Mouse (Mus musculus) hindbrain, embryonic 12.5 days (tissue): ENCODE measurements at regions not wholly inside any gene's neighbourhood (a gene's known extent, or its start where the extent isn't known, plus 50 kb on each side); places are given as distances from the start of the nearest gene placed in this dataset.

Experiments
- ATAC-seq: fragments of 200-750 bp; cut with Nextera tagmentation; 2 replicates; pipeline ENCODE4 v1.8.0; 2017; ENCODE audit warnings: moderate TSS enrichment; ENCODE audit not compliant: low FRiP score
- H3K27ac ChIP-seq: fragments of 300-500 bp; sonication (generic); 2 replicates; pipeline ENCODE4 v1.5.1; 2016; ENCODE audit warnings: mild to moderate bottlenecking
- H3K27me3 ChIP-seq: fragments of 300-500 bp; sonication (generic); 2 replicates; pipeline ENCODE4 v1.6.1; 2016; ENCODE audit warnings: mild to moderate bottlenecking
- H3K36me3 ChIP-seq: fragments of 300-500 bp; sonication (generic); 2 replicates; pipeline ENCODE4 v1.6.1; 2016; ENCODE audit warnings: mild to moderate bottlenecking
- H3K4me1 ChIP-seq: fragments of 300-500 bp; sonication (generic); 2 replicates; pipeline ENCODE4 v1.6.1; 2016
- H3K4me2 ChIP-seq: fragments of 300-500 bp; sonication (generic); replicated peaks from 2 replicates; pipeline ENCODE4 v1.6.1; 2016; ENCODE audit warnings: mild to moderate bottlenecking
- H3K4me3 ChIP-seq: fragments of 300-500 bp; sonication (generic); 2 replicates; pipeline ENCODE4 v1.5.1; 2016; ENCODE audit warnings: mild to moderate bottlenecking
- H3K9ac ChIP-seq: fragments of 300-500 bp; sonication (generic); 2 replicates; pipeline ENCODE4 v1.6.1; 2016; ENCODE audit warnings: mild to moderate bottlenecking, moderate library complexity
- H3K9me3 ChIP-seq: fragments of 300-500 bp; sonication (generic); replicated peaks from 2 replicates; pipeline ENCODE4 v1.6.1; 2016; ENCODE audit warnings: mild to moderate bottlenecking
- WGBS: fragments of 180-500 bp; shearing (Covaris S2); methylation state at CpG from one replicate; pipeline ENCODE4 v1.1.7; 2016; 5-methylcytosine and 5-hydroxymethylcytosine counted together

GRCm38 (mm10) chr8:126791069-126791468 is 154.6 kb downstream of the Tomm20 start:
- H3K27ac ChIP-seq, result no peak overlapping the region
- no peak overlapping the region for H3K4me2 ChIP-seq
- WGBS, result 74% methylated on average over 4 of the region's 4 CpGs
- H3K4me1 ChIP-seq, result peaks cover 2% of the 10 kb centered on the region; the same call in 1 of the 2 replicates
- no peak overlapping the region for H3K4me3 ChIP-seq
- 0 out of 2 replicates have a peak, but pooled peaks cover 2% of the 10 kb centered on the region for H3K9me3 ChIP-seq
- H3K36me3 ChIP-seq, result no peaks in the 10 kb centered on the region
- no peak for ATAC-seq
- H3K27me3 ChIP-seq, result no peaks in the 10 kb centered on the region
- no peak overlapping the region for H3K9ac ChIP-seq

GRCm38 (mm10) chr8:126790214-126790613 is 155.4 kb downstream of the Tomm20 start:
- ATAC-seq, result no peak
- Histone ChIP-seq H3K4me2 (no peak overlapping the region), H3K4me1 (peaks cover 2% of the 10 kb centered on the region; the same call in 1 of the 2 replicates), H3K36me3 (no peaks in the 10 kb centered on the region), H3K9ac (no peak overlapping the region), H3K27ac (no peak overlapping the region), H3K9me3 (0 out of 2 replicates have a peak, but pooled peaks cover 6% of the 10 kb centered on the region), H3K27me3 (no peaks in the 10 kb centered on the region), H3K4me3 (no peak overlapping the region)
- 89% methylated on average over 9 of the region's 9 CpGs for WGBS

- 69% methylated on average over 4 of the region's 4 CpGs for WGBS
- Histone ChIP-seq H3K9ac (no peak overlapping the region), H3K4me3 (no peak overlapping the region), H3K4me1 (peaks cover 2% of the 10 kb centered on the region; the same call in 1 of the 2 replicates), H3K27me3 (no peaks in the 10 kb centered on the region), H3K4me2 (no peak overlapping the region), H3K9me3 (0 out of 2 replicates have a peak, but pooled peaks cover 6% of the 10 kb centered on the region), H3K36me3 (no peaks in the 10 kb centered on the region), H3K27ac (no peak overlapping the region; the same call in 1 of the 2 replicates)
- ATAC-seq, result no peak
Measured at GRCm38 (mm10) chr8:126789076-126789475, 156.6 kb downstream of the Tomm20 start.

- Histone ChIP-seq H3K4me2 (no peak overlapping the region), H3K27me3 (no peaks in the 10 kb centered on the region), H3K4me1 (peaks cover 2% of the 10 kb centered on the region; the same call in 1 of the 2 replicates), H3K9me3 (0 out of 2 replicates have a peak, but pooled peaks cover 6% of the 10 kb centered on the region), H3K36me3 (no peaks in the 10 kb centered on the region), H3K27ac (peak overlapping the region; percentile 48), H3K9ac (no peak overlapping the region), H3K4me3 (no peak overlapping the region)
- ATAC-seq, result no peak
- WGBS, result 52% methylated on average over 4 of the region's 4 CpGs
Measured at GRCm38 (mm10) chr8:126788669-126789068, 157.0 kb downstream of the Tomm20 start.

GRCm38 (mm10) chr8:126787398-126787797 is 158.2 kb downstream of the Tomm20 start:
- Histone ChIP-seq H3K4me2 (no peak overlapping the region), H3K27ac (no peak overlapping the region), H3K27me3 (no peaks in the 10 kb centered on the region), H3K4me1 (peaks cover 2% of the 10 kb centered on the region; the same call in 1 of the 2 replicates), H3K36me3 (no peaks in the 10 kb centered on the region), H3K9me3 (0 out of 2 replicates have a peak, but pooled peaks cover 6% of the 10 kb centered on the region), H3K4me3 (no peak overlapping the region), H3K9ac (no peak overlapping the region)
- WGBS, result 87% methylated on average over 8 of the region's 8 CpGs
- no peak for ATAC-seq

- no peak overlapping the region for H3K27ac ChIP-seq
- ATAC-seq, result no peak
- no peaks in the 10 kb centered on the region for H3K27me3 ChIP-seq
- H3K4me2 ChIP-seq, result no peak overlapping the region
- H3K9me3 ChIP-seq, result 0 out of 2 replicates have a peak, but pooled peaks cover 6% of the 10 kb centered on the region
- no peak overlapping the region for H3K4me3 ChIP-seq
- H3K4me1 ChIP-seq, result peaks cover 2% of the 10 kb centered on the region; the same call in 1 of the 2 replicates
- H3K9ac ChIP-seq, result no peak overlapping the region
- 94% methylated on average over 3 of the region's 3 CpGs for WGBS
- H3K36me3 ChIP-seq, result no peaks in the 10 kb centered on the region
Measured at GRCm38 (mm10) chr8:126785211-126785610, 160.4 kb downstream of the Tomm20 start.

- Histone ChIP-seq H3K9me3 (0 out of 2 replicates have a peak, but pooled peaks cover 6% of the 10 kb centered on the region), H3K4me1 (peaks cover 2% of the 10 kb centered on the region; the same call in 1 of the 2 replicates), H3K36me3 (no peaks in the 10 kb centered on the region), H3K4me2 (no peak overlapping the region), H3K27me3 (no peaks in the 10 kb centered on the region), H3K9ac (no peak overlapping the region), H3K27ac (no peak overlapping the region), H3K4me3 (no peak overlapping the region)
- WGBS, result 88% methylated on average over 4 of the region's 4 CpGs
- ATAC-seq, result no peak
Measured at GRCm38 (mm10) chr8:126784604-126785003, 161.0 kb downstream of the Tomm20 start.

GRCm38 (mm10) chr8:126783703-126784440 is 161.8 kb downstream of the Tomm20 start:
- Histone ChIP-seq H3K27ac (no peak overlapping the region), H3K9me3 (0 out of 2 replicates have a peak, but pooled peaks cover 6% of the 10 kb centered on the region), H3K9ac (no peak overlapping the region), H3K4me3 (no peak overlapping the region), H3K27me3 (no peaks in the 10 kb centered on the region), H3K4me2 (no peak overlapping the region), H3K4me1 (peaks cover 2% of the 10 kb centered on the region; the same call in 1 of the 2 replicates), H3K36me3 (no peaks in the 10 kb centered on the region)
- ATAC-seq, result no peak
- WGBS, result 73% methylated on average over 12 of the region's 12 CpGs

GRCm38 (mm10) chr8:126778673-126779072 is 167.0 kb downstream of the Tomm20 start:
- Histone ChIP-seq H3K4me3 (no peak overlapping the region), H3K9me3 (no peaks in the 10 kb centered on the region), H3K9ac (no peak overlapping the region), H3K27ac (no peak overlapping the region), H3K4me2 (no peak overlapping the region), H3K4me1 (no peaks in the 10 kb centered on the region), H3K36me3 (no peaks in the 10 kb centered on the region), H3K27me3 (no peaks in the 10 kb centered on the region)
- no peak for ATAC-seq
- WGBS, result 88% methylated on average over 7 of the region's 7 CpGs

- H3K36me3 ChIP-seq, result no peaks in the 10 kb centered on the region
- H3K4me2 ChIP-seq, result no peak overlapping the region
- H3K4me3 ChIP-seq, result no peak overlapping the region
- 93% methylated on average over 7 of the region's 7 CpGs for WGBS
- no peaks in the 10 kb centered on the region for H3K4me1 ChIP-seq
- H3K9ac ChIP-seq, result no peak overlapping the region
- H3K27me3 ChIP-seq, result no peaks in the 10 kb centered on the region
- ATAC-seq, result no peak
- no peaks in the 10 kb centered on the region for H3K9me3 ChIP-seq
- H3K27ac ChIP-seq, result no peak overlapping the region
Measured at GRCm38 (mm10) chr8:126778131-126778530, 167.5 kb downstream of the Tomm20 start.

GRCm38 (mm10) chr8:126776605-126777469 is 168.8 kb downstream of the Tomm20 start:
- Histone ChIP-seq H3K4me3 (no peak overlapping the region), H3K4me2 (no peak overlapping the region), H3K27me3 (no peaks in the 10 kb centered on the region), H3K9ac (no peak overlapping the region), H3K27ac (no peak overlapping the region), H3K36me3 (no peaks in the 10 kb centered on the region), H3K9me3 (no peaks in the 10 kb centered on the region), H3K4me1 (peaks cover 4% of the 10 kb centered on the region; the same call in 1 of the 2 replicates)
- 92% methylated on average over 11 of the region's 11 CpGs for WGBS
- no peak for ATAC-seq

- Histone ChIP-seq H3K36me3 (no peaks in the 10 kb centered on the region), H3K4me2 (no peak overlapping the region), H3K27me3 (no peaks in the 10 kb centered on the region), H3K9me3 (no peaks in the 10 kb centered on the region), H3K4me1 (peaks cover 4% of the 10 kb centered on the region; the same call in 1 of the 2 replicates), H3K27ac (no peak overlapping the region), H3K9ac (no peak overlapping the region), H3K4me3 (no peak overlapping the region)
- WGBS, result 84% methylated on average over 3 of the region's 3 CpGs
- ATAC-seq, result no peak
Measured at GRCm38 (mm10) chr8:126775334-126775733, 170.3 kb downstream of the Tomm20 start.
